Mouse (Mus musculus): ENCODE measurements around the gene Tulp4.
"Not testable (repeated sequence)": the region's sequence is repeated elsewhere in the genome, so short reads cannot be mapped to it uniquely, and the experiment has no call there.

Gene Tulp4

GRCm38 (mm10) chr17:6195390-6195789, 89.2 kb downstream of the Tulp4 start:
- DNase-seq: no peak

- no peak for DNase-seq
Measured at GRCm38 (mm10) chr17:6197491-6197890, 91.3 kb downstream of the Tulp4 start.

GRCm38 (mm10) chr17:6198670-6199069, 92.4 kb downstream of the Tulp4 start:
- no peak for DNase-seq

GRCm38 (mm10) chr17:6199166-6199565, 92.9 kb downstream of the Tulp4 start:
- DNase-seq: no peak

GRCm38 (mm10) chr17:6201522-6202250, 95.4 kb downstream of the Tulp4 start:
- no peak for DNase-seq

- no peak for DNase-seq
Measured at GRCm38 (mm10) chr17:6202389-6203110, 96.3 kb downstream of the Tulp4 start.

GRCm38 (mm10) chr17:6203126-6203525, 96.9 kb downstream of the Tulp4 start:
- DNase-seq: no peak

- DNase-seq: no peak
Measured at GRCm38 (mm10) chr17:6203795-6204194, 97.6 kb downstream of the Tulp4 start.

GRCm38 (mm10) chr17:6211721-6212120, 105.5 kb downstream of the Tulp4 start:
- no peak for DNase-seq

GRCm38 (mm10) chr17:6215640-6216039, 109.4 kb downstream of the Tulp4 start:
- no peak for DNase-seq

GRCm38 (mm10) chr17:6216514-6216913, 110.3 kb downstream of the Tulp4 start:
- DNase-seq: no peak

GRCm38 (mm10) chr17:6232633-6233032, 126.4 kb downstream of the Tulp4 start:
- not testable (repeated sequence) for DNase-seq

- not testable (repeated sequence) for DNase-seq
Measured at GRCm38 (mm10) chr17:6251298-6251697, 145.1 kb downstream of the Tulp4 start.

GRCm38 (mm10) chr17:6256400-6257069, 150.3 kb downstream of the Tulp4 start, which contains the start of gene Tmem181a:
Gene Tmem181a, plus strand, starts transcription at chr17:6256860.
- not testable (repeated sequence) for DNase-seq

- not testable (repeated sequence) for DNase-seq
Measured at GRCm38 (mm10) chr17:6257070-6257456, 150.8 kb downstream of the Tulp4 start.

GRCm38 (mm10) chr17:6269876-6270831, 163.9 kb downstream of the Tulp4 start:
- DNase-seq: peak; percentile 55

GRCm38 (mm10) chr17:6270840-6271239, 164.6 kb downstream of the Tulp4 start:
- not testable (repeated sequence) for DNase-seq

- DNase-seq: not testable (repeated sequence)
Measured at GRCm38 (mm10) chr17:6271970-6272369, 165.7 kb downstream of the Tulp4 start.

- not testable (repeated sequence) for DNase-seq
Measured at GRCm38 (mm10) chr17:6274693-6275092, 168.5 kb downstream of the Tulp4 start.

- not testable (repeated sequence) for DNase-seq
Measured at GRCm38 (mm10) chr17:6279205-6279604, 173.0 kb downstream of the Tulp4 start.

GRCm38 (mm10) chr17:6279772-6280171, 173.5 kb downstream of the Tulp4 start:
- not testable (repeated sequence) for DNase-seq

GRCm38 (mm10) chr17:6280513-6280912, 174.3 kb downstream of the Tulp4 start:
- DNase-seq: not testable (repeated sequence)
